Mouse (Mus musculus): ENCODE results near the gene Dnaic1.

GRCm38 (mm10) chr4:41633001-41633400, 63.4 kb downstream of the Dnaic1 start:
- TF ChIP-seq CHD2 (IDR thresholded peaks at IDR 0.05; ENCODE audit: low read depth, low read length) (no peak), ZC3H11A (IDR thresholded peaks at IDR 0.05; ENCODE audit: borderline replicate concordance, low read depth, low read length) (no peak), ZNF384 (IDR thresholded peaks at IDR 0.05; ENCODE audit: low read depth, low read length) (no peak)
